Mouse (Mus musculus) ES-Bruce4 (cell line): ENCODE measurements at regions not wholly inside any gene's neighbourhood (a gene's known extent, or its start where the extent isn't known, plus 50 kb on each side); places are given as distances from the start of the nearest gene placed in this dataset.

ENCODE experiments used
- H3K27ac ChIP-seq: 2 replicates; pipeline ENCODE4 v1.5.1; 2012; ENCODE audit warnings: low read length, inconsistent platforms; ENCODE audit not compliant: insufficient read depth
- H3K27me3 ChIP-seq: 2 replicates; pipeline ENCODE4 v1.6.1; 2012; ENCODE audit warnings: mild to moderate bottlenecking, low read length, inconsistent platforms; ENCODE audit not compliant: control insufficient read depth, poor library complexity, insufficient read depth, severe bottlenecking
- H3K36me3 ChIP-seq: 2 replicates; pipeline ENCODE4 v1.6.1; 2012; ENCODE audit warnings: inconsistent platforms, mild to moderate bottlenecking, low read length, moderate library complexity; ENCODE audit not compliant: control insufficient read depth, poor library complexity, insufficient read depth, severe bottlenecking
- H3K4me1 ChIP-seq: one replicate; pipeline ENCODE4 v1.8.1; 2011; ENCODE audit warnings: low read length; ENCODE audit not compliant: control insufficient read depth, insufficient read depth
- H3K4me3 ChIP-seq: 2 replicates; pipeline ENCODE4 v1.5.1; 2011; ENCODE audit warnings: low read depth, mild to moderate bottlenecking, low read length
- H3K9ac ChIP-seq: 2 replicates; pipeline ENCODE4 v1.6.1; 2012; ENCODE audit warnings: low read depth, mild to moderate bottlenecking, inconsistent platforms; ENCODE audit not compliant: poor library complexity, severe bottlenecking
- H3K9me3 ChIP-seq: replicated peaks from 2 replicates; pipeline ENCODE4 v1.6.1; 2012; ENCODE audit warnings: mild to moderate bottlenecking, low read length, inconsistent platforms; ENCODE audit not compliant: control insufficient read depth, poor library complexity, insufficient read depth, severe bottlenecking
- CTCF ChIP-seq: IDR thresholded peaks from one replicate; pipeline ENCODE4 v1.8.1; 2011; ENCODE audit warnings: low read depth, low read length
- EP300 ChIP-seq: IDR thresholded peaks from 2 replicates; pipeline ENCODE4 v1.6.1; 2011; ENCODE audit warnings: low read depth, low read length; ENCODE audit not compliant: insufficient read depth
- POLR2A ChIP-seq: IDR thresholded peaks from one replicate; pipeline ENCODE4 v1.8.1; 2011; ENCODE audit warnings: low read length; ENCODE audit not compliant: insufficient read depth

DNA sequence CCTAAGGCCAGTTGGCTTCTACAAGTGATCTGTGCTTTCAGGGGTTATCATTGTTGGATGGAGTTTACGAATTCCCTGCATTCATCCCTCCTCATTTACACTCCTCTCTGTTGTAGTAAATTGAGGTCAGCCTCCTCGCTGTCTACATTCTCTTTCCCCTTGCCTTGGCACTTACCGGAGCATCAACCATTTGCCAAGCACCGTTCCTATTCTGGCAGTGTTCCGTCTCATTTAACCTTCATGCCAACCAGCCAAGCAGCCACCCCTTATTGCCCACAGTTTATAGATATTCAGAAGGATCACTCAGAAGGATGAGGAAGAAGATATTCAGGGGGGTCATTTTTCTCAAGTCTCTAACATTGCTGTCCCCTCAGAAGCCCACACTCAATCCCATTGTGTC lies 229.2 kb upstream of the Clint1 start:
- TF ChIP-seq EP300 (no peak), CTCF (no peak), POLR2A (no peak)
- no peaks in the 10 kb centered on the region for H3K27me3 ChIP-seq
- H3K4me3 ChIP-seq = no peak overlapping the region
- no peak overlapping the region for H3K27ac ChIP-seq
- peaks cover 4% of the 10 kb centered on the region; the same call in 1 of the 2 replicates for H3K9me3 ChIP-seq
- no peaks in the 10 kb centered on the region for H3K36me3 ChIP-seq
- no peaks in the 10 kb centered on the region for H3K4me1 ChIP-seq
- no peak overlapping the region for H3K9ac ChIP-seq

DNA sequence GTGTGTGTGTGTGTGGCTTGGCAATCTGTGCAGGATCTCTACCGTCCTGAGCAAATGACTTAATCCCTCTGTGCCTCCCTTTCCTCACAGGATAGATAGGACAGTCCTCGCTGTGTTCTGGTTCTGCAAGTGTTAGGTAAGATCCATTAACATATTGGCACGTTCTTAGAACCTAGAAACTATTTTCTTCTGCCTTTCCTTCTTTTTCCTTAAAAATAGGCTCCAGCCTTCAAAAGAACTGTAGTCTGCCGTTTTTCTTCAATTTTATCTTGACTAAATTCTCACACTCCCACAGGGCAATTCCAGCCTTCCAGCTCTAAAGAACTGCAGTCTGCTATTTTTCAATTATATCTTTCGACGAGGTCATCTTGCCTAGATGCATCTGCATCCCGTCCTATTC lies 227.6 kb upstream of the Clint1 start:
- no peaks in the 10 kb centered on the region for H3K27me3 ChIP-seq
- H3K9me3 ChIP-seq = peaks cover 4% of the 10 kb centered on the region; the same call in 1 of the 2 replicates
- H3K9ac ChIP-seq = no peak overlapping the region
- no peak for TF ChIP-seq CTCF
- TF ChIP-seq EP300 = no peak
- TF ChIP-seq POLR2A = no peak
- no peak overlapping the region for H3K27ac ChIP-seq
- H3K4me1 ChIP-seq = no peaks in the 10 kb centered on the region
- no peak overlapping the region for H3K4me3 ChIP-seq
- no peaks in the 10 kb centered on the region for H3K36me3 ChIP-seq

DNA sequence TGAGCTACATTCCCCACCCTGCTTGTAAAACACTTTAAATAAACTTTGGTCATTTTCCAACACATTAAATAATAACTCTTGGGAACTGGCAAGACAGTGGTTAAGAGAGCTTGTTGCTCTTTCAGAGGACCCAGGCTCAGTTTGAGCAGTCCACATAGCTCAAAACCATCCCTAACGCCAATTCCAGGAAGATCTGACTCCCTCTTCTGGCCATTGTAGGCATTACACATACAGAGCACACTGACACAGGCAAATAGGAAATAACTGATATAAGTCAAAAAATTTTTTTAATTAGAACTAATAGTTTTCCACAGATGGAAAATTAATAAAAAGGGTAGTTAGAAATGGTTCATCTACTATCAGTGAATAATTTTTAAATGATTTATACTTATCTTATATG lies 222.6 kb upstream of the Clint1 start:
- TF ChIP-seq CTCF (no peak), EP300 (no peak), POLR2A (no peak)
- Histone ChIP-seq H3K27me3 (no peaks in the 10 kb centered on the region), H3K9ac (no peak overlapping the region), H3K9me3 (no peaks in the 10 kb centered on the region), H3K27ac (no peak overlapping the region), H3K4me3 (no peak overlapping the region), H3K4me1 (no peaks in the 10 kb centered on the region), H3K36me3 (no peaks in the 10 kb centered on the region)

DNA sequence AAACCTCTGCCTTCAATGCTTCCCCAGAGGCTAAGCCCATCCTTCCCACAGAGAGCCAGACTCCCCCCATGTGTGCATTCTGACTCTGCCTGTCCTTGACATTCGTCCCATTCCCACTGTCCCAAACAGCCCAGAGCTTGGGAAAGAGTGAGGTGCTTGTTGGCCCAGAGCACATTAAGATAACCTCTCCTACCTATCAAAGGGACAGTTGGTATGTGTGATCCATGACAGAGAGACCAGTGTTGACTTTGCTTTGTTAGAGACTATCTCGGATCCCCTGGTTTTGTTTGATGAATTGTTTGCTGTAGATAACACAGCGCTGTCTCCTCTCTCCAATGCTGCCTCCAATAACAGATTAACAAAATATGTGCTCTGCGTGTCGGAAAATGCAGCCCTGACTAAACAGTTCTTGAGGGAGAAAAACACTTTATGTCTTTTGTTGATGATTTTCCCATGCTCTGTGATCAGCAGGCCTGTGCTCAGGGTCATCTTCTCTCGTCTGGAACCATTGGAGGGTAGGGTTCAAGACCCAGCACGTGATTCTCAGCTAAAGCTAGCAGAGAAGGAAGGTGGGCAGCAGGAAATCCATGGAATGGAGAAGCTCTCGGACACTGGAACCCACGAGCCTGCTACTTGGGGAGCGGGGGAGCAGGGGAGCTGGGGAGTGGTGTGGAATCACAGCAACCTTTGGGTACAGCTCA lies 217.2 kb upstream of the Clint1 start:
- Histone ChIP-seq H3K27ac (no peak overlapping the region), H3K9me3 (no peaks in the 10 kb centered on the region), H3K36me3 (no peaks in the 10 kb centered on the region), H3K4me3 (no peak overlapping the region), H3K4me1 (no peaks in the 10 kb centered on the region), H3K27me3 (no peaks in the 10 kb centered on the region), H3K9ac (no peak overlapping the region)
- no peak for TF ChIP-seq EP300

GRCm38 (mm10) chr11:45635896-45636295 lies 216.0 kb upstream of the Clint1 start:
- no peaks in the 10 kb centered on the region for H3K27me3 ChIP-seq
- no peaks in the 10 kb centered on the region for H3K36me3 ChIP-seq
- H3K9ac ChIP-seq = no peak overlapping the region
- TF ChIP-seq EP300 (no peak), POLR2A (no peak), CTCF (no peak)
- no peak overlapping the region for H3K27ac ChIP-seq
- H3K4me1 ChIP-seq = no peaks in the 10 kb centered on the region
- H3K9me3 ChIP-seq = no peaks in the 10 kb centered on the region
- H3K4me3 ChIP-seq = no peak overlapping the region

DNA sequence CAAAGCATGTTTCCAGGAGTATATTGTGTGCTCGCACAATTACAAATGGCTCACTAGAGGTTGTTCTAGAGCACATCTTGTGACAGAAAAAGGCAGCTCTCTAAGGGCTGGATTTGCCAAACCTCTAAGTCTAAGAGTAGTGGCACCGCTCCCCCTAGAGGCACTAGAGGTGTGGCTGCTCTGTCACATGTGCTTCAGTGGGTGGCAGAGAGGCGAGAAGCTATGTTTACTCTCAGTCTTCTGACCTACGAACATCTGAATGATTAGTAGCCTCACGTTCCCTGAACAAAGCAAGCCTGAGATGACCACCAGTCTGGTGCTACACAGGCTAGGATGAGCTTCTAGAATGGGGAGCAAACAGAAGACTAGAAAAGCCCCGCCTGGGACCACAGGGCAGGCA lies 212.6 kb upstream of the Clint1 start:
- Histone ChIP-seq H3K4me1 (no peaks in the 10 kb centered on the region), H3K27ac (no peak overlapping the region)
- no peak for TF ChIP-seq EP300
- TF ChIP-seq POLR2A = no peak
- no peak for TF ChIP-seq CTCF

More for the DNA sequence above, 212.6 kb upstream of the Clint1 start:
- H3K9ac ChIP-seq = no peak overlapping the region
- no peaks in the 10 kb centered on the region for H3K9me3 ChIP-seq
- no peaks in the 10 kb centered on the region for H3K36me3 ChIP-seq
- H3K27me3 ChIP-seq = no peaks in the 10 kb centered on the region
- H3K4me3 ChIP-seq = no peak overlapping the region
